Mouse (Mus musculus) cortical plate, adult 2 months (tissue): ENCODE measurements around the gene Prkce.

Experiments
- CTCF ChIP-seq: fragments of 200-500 bp; IDR thresholded peaks from 2 replicates; pipeline ENCODE4 v1.5.1; 2011; ENCODE audit warnings: mild to moderate bottlenecking, control low read depth, low read length; ENCODE audit not compliant: insufficient read depth; ENCODE audit errors: extremely low read depth
- POLR2A ChIP-seq: fragments of 200-500 bp; IDR thresholded peaks from 2 replicates; pipeline ENCODE4 v1.6.1; 2011; ENCODE audit warnings: mild to moderate bottlenecking, low read length, control low read depth; ENCODE audit not compliant: insufficient read depth; ENCODE audit errors: extremely low read depth

DNA sequence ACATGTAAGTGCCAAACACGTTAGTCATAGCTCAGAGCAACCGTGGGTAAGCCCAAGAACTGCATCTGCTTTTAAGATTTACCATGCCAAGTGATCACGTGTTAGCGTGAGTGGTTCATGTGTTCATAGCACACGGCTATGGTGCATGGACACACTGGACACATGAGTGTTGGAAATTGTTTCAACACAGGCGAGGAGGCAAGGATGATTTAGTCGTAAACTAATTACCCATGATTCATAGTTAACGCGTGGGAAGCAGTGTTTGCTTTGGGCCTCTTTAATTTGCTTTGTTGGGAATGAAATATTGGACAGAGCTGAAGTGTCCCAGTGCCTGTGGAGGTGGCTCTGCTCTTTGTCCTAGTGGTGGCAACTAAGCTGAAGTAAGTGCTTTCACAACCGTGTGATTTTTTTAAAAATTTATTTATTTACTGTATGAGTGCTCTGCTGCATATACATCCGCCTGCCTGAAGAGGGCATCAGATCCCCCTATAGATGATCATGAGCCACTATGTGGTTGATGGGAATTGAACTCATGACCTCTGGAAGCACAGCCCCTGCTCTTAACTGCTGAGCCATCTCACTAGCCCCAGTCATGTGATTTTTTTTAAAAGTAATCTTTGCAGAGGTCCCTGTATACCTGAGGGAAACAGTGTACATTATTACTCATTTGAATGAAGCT is 290.9 kb downstream of the Prkce start:
- TF ChIP-seq CTCF (no peak; the same call in 1 of the 2 replicates), POLR2A (no peak)
